Mouse (Mus musculus) small intestine, adult 2 months (tissue): ENCODE results near the gene Snd1.

ENCODE experiments used
- CTCF ChIP-seq: fragments of 200-500 bp; IDR thresholded peaks from 2 replicates; pipeline ENCODE4 v1.5.1; 2012; ENCODE audit warnings: low read depth, mild to moderate bottlenecking, control low read depth, inconsistent platforms, low read length, moderate library complexity, mixed read lengths; ENCODE audit not compliant: insufficient replicate concordance, insufficient read length; ENCODE audit errors: extremely low read depth
- POLR2A ChIP-seq: fragments of 200-500 bp; IDR thresholded peaks from 2 replicates; pipeline ENCODE4 v1.6.1; 2012; ENCODE audit warnings: low read depth, mild to moderate bottlenecking, control low read depth, inconsistent platforms, low read length, moderate library complexity

GRCm38 (mm10) chr6:28919346-28919745 is 444.4 kb downstream of the Snd1 start:
- TF ChIP-seq CTCF = no peak
- no peak for TF ChIP-seq POLR2A
